Mouse (Mus musculus): ENCODE measurements at regions not wholly inside any gene's neighbourhood (a gene's known extent, or its start where the extent isn't known, plus 50 kb on each side); places are given as distances from the start of the nearest gene placed in this dataset.
"Not testable (repeated sequence)": the region's sequence is repeated elsewhere in the genome, so short reads cannot be mapped to it uniquely, and the experiment has no call there.

DNA sequence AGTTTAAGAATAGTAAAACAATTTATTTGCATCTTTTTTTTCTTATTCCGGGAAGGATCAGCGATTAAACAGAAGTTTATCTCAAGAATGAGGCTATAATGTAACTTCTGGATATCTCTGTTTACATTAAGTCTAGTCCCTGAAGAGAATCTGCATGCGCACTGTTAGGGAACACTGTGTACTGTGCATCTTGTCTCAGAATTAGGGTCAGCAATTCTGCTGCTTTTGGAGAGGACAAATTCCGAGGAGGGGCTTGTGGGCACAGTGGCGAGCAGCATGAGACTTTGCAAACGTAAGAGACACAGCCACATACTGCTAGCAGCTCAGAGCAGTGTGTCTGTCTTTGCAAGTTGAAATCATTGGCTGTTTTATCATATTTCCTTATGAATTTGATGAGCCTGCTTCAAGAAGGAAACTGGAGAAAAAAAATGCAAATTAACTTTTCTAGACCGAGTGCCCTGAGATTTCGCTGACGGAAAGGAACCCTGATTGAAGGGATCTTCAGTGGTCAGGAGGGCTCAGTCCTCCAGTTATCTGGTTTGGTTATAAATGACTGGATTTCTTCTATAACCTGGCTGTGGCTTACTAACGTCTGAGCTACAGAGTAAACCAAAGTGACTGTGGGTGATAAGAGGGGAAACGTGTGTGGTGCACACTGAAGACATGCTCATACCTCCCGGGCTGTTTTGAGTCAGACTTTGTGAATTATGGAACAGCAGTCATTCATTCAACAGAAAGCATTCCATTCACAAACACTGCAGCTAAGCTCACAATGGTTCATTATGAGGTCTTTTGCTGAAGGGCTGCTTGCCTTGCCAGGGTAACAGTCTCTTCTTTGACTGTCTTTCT lies 305.1 kb downstream of the Ets1 start:
- DNase-seq (ENCODE audit: low spot score), result no peak

DNA sequence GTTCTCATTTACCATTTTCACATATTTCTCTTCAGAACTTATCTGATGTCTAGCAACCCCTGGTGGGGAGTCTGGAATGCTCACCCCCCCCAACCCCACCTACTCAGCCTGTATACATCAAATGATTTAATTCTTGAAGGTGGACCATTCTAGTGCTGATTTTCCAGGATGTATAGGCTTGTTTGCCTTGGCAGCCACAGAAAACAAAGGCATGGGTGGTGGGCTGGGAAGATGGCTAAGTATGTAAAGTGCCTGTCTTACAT lies 305.7 kb downstream of the Ets1 start:
- DNase-seq (ENCODE audit: low spot score), result no peak

DNA sequence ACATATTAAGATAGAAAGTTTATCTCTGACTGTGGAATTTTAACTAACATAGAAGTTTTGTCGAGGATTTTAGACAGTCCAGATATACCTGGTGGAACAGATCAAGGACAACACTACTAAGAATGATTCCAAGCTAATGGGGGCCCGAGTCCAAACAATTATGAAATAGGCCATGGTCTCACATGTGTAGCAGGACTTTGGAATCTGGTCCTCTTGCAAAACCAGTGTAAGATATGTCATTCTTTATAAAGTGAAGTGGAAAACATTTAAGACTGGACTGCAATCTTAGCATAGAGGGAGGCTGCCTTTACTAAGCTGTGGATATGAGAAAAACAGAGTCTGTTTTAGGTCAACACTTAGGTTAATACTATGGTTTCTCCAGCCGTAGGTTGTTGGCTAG lies 311.2 kb downstream of the Ets1 start:
- no peak for DNase-seq (ENCODE audit: low spot score)

DNA sequence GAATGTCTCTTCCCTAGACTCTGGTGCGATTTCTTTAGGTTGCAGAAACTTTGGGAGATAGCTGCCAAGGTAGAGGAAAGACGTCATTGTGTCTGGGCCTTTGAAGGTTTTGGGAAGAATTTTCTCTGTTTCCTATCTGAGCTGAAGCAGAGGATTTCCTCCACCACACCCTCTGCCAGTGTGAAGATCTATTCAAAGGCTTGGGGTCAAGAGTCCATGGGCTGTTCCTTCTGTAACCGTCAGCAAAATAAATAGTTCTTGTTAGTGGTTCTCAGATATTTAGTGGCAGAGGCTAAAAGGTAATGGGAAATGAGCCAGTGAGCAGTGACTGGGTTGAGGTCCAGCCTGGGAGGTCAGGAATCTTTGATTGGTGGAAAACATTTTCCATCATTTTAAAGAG lies 313.0 kb downstream of the Ets1 start:
- no peak for DNase-seq (ENCODE audit: low spot score)

DNA sequence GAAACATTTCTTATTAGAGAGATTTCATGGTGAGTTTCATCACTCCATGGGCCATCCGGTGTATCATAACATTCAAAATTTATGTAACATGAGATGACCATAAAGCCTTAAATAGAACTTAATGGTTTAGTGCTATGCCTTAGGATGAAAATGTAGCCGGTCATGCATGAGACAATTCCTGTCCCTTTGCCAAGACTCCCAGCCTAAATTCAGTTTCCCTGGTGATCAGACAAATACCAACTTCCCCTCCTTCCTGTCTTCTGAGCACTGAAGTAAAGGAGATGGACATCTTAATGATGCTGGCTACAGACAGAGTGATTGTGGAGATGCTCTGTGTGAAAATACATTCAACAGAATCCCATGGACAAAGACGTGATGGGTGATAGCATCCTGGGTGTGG lies 322.7 kb downstream of the Ets1 start:
- DNase-seq (ENCODE audit: low spot score), result no peak

DNA sequence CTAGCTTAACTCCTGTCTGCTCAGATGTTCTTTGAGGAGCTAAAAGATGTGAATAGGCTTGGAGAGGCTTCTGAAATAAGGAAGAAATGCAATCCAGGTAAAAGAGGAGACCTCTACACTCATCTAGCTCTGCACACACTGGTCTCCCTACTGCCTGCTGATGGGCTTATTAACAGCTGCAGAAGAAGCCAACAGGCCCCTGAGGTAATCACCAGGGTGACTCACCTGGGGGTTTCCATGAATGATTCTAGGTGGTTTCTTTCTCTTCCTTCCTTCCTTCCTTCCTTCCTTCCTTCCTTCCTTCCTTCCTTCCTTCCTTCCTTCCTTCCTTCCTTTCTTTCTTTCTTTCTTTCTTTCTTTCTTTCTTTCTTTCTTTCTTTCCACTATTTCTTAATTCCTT lies 323.4 kb downstream of the Ets1 start:
- not testable (repeated sequence) for DNase-seq (ENCODE audit: low spot score)

DNA sequence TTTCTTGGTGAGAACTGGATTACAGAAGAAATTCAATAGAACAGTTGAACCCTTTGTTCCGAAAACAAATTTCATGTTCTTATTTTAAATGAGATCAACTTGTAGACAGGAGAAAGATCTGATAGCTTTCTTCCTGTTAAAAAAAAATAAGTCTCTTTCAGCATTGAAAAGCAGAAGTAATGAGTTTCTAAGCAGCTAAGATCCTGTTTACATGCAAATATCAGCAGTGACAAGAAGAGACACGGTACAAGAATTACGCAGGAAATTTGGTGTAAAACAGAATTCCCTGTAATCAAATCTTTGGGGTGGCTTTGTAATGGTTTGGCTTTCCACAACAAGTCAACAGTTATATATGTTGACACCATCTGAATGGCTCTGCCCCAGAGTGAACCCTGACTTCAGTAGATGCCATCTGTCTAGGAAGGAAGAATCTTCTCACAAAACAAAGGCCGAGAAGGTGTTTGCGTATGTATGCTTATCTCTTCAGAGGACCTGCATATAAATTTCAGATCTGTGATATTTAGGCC lies 326.7 kb downstream of the Ets1 start:
- DNase-seq (ENCODE audit: low spot score), result no peak

DNA sequence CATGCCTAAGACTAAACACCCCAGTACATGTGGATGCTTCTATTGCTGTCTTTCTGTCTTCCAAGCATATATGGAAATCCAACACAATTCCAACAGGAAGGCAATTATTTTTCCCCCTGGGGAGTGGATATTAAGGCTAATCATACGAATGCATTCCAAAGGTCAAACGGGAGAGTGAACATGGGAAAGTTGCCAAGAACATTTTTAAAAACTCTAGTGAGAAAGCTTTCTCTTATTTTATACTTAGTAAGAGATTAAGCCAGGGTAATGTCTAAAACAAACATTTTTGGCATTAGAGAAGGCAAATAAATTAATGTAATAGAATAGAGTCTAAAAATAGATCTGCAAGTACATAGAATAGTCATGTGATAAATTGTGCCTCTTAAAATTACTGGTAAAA lies 332.4 kb downstream of the Ets1 start:
- DNase-seq (ENCODE audit: low spot score), result no peak

DNA sequence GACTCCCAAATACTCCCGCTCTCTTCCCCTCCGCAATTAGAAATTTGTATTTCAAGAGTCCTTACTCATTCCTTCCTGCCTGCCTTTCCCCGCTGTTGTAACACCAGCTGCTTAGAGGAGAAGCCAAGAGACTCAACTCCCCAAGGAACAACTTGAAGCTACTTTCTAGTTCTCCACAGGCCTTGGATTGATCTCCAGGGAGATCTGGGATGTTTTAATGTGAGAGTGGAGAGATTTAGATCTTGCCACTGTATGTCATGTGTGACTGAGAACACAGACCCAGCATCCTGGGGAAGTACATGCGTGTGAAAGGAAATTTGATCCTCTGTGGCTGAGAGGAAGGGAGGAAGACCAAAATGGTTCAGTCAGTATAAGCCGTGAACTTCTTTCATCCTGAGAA lies 335.4 kb downstream of the Ets1 start:
- no peak for DNase-seq (ENCODE audit: low spot score)

DNA sequence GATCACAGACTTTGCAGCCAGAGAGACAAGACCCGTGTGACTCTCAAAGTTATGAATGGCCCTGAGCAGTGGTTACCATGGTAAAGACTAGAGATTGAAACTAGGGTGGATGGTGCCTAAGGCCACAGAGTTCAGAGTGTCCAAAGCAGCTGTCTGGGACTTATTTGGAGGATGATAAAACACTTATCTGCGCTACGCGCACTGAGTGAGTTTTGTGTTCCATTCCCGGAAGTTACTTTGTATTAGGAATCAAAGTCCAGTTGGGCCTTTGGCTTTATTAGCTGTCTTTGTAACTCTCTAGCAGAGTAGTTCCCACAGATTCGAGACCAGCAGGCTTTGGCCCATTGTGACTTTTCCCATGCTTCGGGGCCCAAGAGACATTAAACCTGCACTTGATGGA lies 335.9 kb downstream of the Ets1 start:
- no peak for DNase-seq (ENCODE audit: low spot score)

DNA sequence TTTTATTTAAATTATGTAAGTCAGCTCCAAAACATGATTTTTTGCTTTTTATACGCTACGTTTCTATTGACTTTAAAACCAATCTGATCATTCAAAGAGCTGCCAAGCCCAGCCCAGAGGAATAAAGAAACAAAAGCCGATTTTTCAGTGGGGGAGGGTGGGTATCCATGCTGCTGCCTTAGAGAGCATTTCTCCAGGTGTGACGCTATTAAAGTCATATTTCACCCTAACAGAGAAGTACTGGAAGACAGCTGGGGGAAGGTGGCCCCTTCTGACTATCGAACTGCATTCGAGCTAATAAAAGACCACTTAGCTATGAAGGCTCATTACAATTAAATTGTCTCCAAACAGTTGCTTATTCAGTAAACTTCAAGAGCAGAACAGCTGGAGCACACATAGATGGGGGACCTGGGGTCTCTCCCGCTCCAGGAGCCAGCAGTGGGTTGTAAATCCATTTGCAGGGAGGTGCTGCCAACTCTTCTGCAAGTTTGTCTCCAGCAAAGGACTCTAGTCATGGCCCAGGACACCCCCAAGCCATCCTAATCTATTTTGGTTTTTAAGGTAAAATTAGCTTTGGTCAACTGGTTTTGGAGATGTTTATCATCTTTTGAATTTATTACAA lies 336.5 kb downstream of the Ets1 start:
- no peak for DNase-seq (ENCODE audit: low spot score)

DNA sequence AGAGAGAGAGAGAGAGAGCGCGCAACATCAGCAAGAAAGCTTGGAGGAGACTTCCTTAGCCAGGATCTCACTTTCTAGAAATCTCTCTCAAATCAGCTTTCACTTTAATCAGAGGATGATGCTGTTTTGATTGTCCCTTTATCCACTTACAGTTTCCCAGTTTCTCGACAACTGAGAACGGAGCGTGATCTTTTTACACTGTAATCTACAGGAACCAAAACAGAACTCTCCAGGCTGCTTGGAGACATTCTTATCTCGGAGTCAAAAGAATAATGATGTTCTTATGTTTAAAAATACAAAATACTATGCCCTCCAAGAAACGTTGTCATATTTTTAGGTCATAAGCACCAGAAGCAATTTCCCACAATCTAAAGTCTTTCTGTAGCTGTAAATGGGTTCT lies 341.7 kb downstream of the Ets1 start:
- no peak for DNase-seq (ENCODE audit: low spot score)

DNA sequence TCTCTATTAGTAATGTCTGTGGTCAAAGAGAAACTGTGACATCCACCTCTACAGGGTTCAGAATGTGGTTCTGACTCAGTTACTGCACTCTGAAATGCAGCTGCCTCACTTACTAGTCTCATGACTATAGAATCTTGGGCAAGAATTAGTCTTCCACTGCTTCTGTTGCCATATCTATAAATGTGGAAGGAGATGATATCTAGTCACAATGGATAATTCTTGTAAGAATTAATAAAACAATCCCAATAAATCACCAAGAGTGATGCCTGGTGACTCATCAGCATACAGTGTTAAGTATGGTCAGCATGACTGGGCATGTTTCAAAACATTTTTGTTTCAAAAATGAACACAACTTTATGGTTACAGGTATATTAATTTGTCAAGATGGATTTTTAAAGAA lies 344.8 kb downstream of the Ets1 start:
- DNase-seq (ENCODE audit: low spot score), result no peak

DNA sequence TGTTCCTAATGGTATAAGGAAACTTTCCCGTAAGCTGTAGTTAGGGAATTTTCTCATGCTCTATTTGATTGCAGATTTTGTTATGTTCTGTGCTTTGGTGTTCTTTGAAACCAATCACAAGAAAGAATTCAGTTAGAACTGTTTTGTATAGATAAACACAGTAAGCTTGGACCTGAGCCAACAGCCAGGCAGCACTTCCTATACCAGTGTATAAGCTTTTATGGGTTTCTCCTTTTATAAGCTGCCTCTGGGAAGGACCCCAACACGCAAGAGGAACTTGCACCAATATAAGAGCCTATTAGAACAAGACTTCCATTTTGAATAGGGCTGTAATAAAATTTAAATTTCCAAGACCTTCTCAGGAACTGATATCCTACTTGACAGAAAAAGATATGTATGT lies 347.2 kb downstream of the Ets1 start:
- DNase-seq (ENCODE audit: low spot score), result no peak

DNA sequence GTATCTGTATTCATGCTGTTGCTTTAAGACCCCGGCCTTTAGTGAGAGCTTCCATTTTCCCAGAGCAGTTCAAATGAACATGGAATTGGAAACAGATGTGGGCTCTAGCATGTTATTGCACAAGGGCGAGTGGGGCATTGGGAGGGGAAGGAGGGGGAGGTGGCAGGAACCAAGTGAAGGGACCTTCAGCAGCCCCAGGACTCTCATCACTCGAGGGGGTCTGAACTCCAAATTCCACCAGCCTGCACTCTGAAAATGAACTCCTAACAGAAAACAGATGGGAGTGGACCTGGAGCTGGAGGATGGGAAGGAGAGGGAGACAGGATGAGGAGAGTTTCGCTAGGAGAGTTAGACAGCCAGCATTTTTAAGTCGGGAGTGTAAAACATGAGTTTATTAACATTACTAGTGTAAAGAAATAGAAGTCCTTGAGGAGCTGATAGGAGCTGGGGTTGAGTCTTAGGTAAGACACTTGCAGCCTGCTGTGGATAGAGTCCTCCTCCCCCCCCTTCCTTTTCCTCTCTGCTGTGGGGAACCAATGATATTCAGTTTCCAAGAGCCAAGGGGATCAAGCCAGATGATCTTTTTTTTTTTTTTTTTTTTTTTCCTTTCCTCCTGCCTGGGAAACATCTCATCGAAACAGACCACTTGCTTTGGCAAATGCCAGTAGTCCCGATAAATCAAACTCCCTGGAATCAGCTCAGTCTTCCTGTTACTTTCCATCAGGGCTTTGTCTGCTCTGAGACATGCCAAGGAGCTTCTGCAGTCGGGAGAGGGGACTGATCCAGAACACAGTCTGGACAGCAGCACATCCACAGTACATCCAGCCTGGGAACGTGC lies 351.0 kb downstream of the Ets1 start:
- DNase-seq (ENCODE audit: low spot score), result no peak

DNA sequence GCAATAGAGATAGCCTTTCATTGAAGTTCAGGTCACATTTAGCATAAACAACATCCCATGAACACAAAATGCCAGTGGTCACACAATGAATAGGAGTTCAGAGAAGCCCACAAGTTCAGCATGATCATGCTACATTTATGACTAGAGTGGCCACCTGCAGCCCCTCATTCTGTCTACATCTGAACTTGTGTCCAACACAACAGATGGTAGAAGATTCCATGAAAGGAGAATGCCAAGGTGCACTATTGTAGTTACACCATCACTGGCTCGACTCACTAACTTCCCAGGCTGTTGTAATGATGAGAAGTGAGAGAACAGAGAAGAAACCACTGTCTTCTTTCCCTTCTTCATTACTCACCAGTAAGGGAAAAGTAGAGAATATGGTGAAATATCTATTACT lies 353.0 kb downstream of the Ets1 start:
- DNase-seq (ENCODE audit: low spot score), result no peak

DNA sequence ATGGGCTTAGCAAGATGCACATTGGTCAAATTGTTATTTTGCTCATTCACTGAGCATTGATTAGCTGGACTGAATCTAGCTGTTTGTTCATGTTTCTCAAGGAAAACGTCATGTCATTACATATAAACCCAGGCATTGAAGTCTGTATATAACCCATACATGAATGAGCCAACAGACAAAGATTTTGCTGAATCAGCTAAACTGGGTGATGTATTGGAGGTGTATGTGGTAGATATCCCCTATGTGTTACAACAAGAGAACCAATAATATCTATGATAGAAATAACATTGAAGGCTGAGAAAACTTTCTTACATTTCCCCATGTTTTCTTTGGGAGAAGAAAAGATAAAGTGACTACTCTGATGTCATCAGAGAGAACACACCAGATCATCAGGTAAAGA lies 362.3 kb downstream of the Ets1 start:
- DNase-seq (ENCODE audit: low spot score), result no peak

DNA sequence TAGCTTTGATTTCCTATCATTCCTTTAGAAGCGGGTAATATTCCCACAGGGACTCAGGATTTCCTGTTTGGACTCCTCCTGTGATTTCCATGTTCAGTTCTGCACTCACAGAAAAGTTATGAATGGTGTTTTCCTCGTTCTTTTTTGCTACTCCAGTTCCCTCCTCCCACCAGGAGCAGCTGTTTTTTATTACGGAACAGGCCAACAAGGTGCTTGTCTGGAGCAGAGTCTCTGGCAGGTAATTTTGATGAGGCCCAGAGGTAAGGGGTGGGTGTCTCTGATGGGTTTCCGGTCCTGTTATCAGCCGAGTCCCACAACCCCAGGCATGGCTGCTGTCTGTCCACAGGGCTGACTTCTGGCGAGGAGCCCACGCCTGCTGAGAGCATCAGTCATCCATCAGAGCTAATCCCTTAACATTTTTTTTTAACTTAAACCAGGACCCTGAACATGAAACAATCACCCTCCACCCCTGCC lies 364.7 kb downstream of the Ets1 start:
- DNase-seq (ENCODE audit: low spot score), result no peak

DNA sequence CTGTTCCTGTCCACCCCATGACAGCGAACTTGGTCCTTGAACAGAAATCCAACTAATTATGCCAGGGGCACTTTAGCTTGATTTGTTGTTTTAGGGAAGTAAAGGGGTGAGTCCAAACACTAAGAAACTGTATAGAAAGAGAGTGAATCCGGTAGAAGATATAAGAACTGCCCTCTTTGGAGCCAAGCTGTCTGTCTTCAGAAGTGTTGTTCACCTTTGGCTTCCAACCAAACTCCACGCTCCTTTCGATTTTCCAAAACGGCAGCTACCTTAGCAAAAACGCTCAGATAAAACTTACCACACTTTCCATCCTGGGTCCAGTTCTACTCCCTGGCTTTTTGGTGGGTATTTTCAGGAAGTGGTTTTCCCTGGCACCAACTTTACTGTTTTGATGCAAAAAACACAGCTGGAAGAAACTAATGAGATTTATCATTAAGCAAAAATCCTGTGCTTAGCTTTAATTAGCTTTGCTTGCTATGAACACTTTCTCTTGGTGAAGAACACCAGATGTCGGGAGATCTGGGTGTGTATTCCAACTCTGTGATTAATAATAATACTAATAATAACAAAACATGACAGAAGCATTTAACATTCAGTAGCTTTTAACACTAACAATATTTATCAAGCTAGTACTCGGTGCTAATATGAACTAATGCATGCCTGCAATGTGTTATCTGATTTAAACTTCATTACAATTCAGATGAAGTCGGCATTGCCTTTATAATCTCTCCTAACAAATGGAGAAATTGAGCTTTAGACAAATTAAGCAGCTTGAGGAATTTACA lies 365.3 kb downstream of the Ets1 start:
- DNase-seq (ENCODE audit: low spot score), result no peak

DNA sequence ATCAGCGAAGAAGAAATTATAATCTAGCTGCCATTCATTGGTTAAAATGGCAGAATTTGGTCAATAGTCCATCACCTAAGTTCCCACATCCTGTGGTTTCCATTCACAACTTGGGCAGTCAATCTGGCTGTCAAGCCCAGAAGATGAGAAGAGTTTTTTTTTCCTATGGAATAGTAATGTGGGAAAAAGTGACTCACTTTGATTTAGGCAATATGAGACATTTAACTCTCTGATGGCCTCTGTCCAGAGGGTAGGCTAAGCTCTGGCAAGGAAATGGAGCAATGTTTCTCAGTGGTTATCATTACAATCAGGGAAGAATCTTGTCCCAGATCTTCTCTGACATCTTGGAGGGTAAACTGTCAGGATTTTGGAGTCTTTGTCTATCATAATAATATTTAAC lies 367.9 kb downstream of the Ets1 start:
- DNase-seq (ENCODE audit: low spot score), result no peak

DNA sequence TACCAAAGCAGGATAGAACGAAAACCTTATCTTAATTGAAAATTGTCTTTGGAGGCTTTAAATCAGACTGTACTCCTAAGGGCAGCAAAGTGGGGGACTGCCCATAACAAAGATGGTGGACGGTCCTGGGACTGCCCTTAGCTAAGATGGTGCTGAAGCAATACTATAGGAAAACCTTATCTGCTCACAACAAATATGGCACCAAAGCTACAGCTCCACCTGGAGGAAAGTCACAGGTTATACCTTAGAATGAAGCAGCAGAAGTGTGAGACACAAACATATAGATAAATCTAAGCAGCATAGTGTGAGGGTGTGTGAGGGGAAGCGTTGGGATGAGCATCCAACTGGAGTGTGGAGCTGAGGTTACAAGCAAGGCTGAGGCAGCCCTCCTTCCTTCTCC lies 368.5 kb downstream of the Ets1 start:
- no peak for DNase-seq (ENCODE audit: low spot score)

DNA sequence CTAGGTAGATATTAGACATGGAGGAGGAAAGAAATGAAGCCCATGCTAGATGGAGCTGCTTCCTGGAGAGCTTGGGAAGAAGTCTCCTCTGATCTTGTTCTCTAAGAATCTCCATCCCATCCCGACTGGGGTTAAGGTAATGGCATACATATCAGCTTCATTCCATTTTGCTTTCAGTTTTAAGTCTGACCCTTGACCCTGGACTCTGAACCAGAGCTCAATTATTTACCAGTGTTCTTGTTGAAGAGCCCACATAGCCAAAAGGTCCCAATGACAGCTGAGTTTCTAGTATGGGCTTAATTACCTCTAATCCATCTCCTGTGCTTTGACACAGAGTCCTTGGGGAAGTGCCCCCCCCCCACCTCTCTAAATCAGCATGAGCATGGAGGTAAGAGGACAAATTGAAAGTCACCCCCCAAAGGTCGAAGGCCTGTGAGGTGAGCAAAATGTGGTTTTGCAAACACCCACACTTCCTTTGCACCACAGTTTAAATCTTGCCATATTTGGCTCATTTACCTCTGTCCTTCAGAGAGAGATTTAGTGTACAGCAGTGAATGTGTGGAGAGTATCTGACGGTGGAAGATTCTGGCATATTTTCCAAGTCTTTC lies 371.5 kb downstream of the Ets1 start:
- no peak for DNase-seq (ENCODE audit: low spot score)

Data from layer of hippocampus, adult 9-10 months (tissue).